ENCODE assay signal across 8 mouse cellular contexts in the genomic region with DNA sequence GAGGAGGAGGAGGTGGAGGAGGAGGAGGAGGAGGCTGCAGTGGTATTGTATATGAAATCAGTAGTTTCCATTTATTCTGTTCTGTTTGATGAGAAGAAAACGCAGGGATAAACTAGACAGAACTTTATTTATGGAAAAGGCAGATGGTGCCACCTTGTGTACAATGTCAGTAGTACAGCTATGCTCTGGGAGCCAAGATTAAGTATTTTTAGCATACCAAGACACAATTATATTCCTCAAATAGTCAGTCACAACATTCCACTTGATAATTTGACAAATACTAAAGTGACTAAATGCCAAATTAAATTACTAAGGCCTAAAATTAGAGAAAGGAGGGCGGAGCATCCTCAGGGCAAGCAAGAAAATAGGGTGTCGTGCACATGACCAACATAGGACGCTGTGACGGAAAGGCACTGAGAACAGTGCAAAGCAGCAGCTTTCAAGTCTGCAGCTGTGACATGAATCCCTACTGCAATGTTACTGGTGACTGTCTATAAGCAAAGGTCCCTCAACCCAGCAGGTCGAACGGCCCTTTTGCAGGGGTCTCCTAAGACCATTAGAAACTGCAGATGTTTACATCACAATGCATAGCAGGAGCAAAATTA.
DNase-seq lines count a peak whose midpoint lies in the region; ATAC-seq and TF ChIP-seq lines count a peak whose summit lies in the region.

No protein-coding gene starts in this region.

- no peaks in the 10 kb centered on the region for H3K9me3 ChIP-seq in neural tube, embryonic 11.5 days (ENCODE audit: control insufficient read depth, low read length)

- H3K9ac ChIP-seq in neural tube, embryonic 11.5 days (ENCODE audit: low read length), result no peak overlapping the region

- no peak for ATAC-seq in neural tube, embryonic 11.5 days (ENCODE audit: insufficient read depth, low FRiP score, low TSS enrichment)
- no peak for ATAC-seq in monocyte, adult 5-6 weeks (replicated peaks; ENCODE audit: insufficient number of reproducible peaks, low FRiP score, low TSS enrichment, poor library complexity, severe bottlenecking)

- peak; percentile 19 for DNase-seq in cerebellum, adult 9-11 months
- no peak for DNase-seq in cerebellum, adult 11-12 months
- DNase-seq in right cerebral cortex, adult 2 months (ENCODE audit: low spot score in 2 of 2), result peak; percentile 77 to 79
- DNase-seq in right cerebral cortex, postnatal 36 days (ENCODE audit: low spot score in 2 of 2), result no peak
- peak; percentile 44 to 87 for DNase-seq in frontal cortex, adult 2 months (ENCODE audit: extremely low spot score in 1 of 2, low spot score in 1 of 2)
- peak; percentile 67 to 75 for DNase-seq in layer of hippocampus, adult 2 months (ENCODE audit: low spot score in 2 of 2)
- peak; percentile 30 for DNase-seq in neural tube, embryonic 11.5 days (ENCODE audit: low spot score)

- no peak overlapping the region for H3K4me2 ChIP-seq in neural tube, embryonic 11.5 days (ENCODE audit: low read depth)

- peak overlapping the region; percentile 6 for H3K27ac ChIP-seq in layer of hippocampus, adult 2 months
- no peak overlapping the region for H3K27ac ChIP-seq in neural tube, embryonic 11.5 days (ENCODE audit: low read depth, low read length)

- 81% methylated on average over 7 of the region's 7 CpGs for WGBS in neural tube, embryonic 11.5 days

- TF ChIP-seq CTCF in layer of hippocampus, adult 2 months (conservative IDR thresholded peaks at IDR 0.05), result peak; percentile 86

- no peak overlapping the region for H3K4me3 ChIP-seq in layer of hippocampus, adult 2 months
- H3K4me3 ChIP-seq in neural tube, embryonic 11.5 days (ENCODE audit: low read depth, low read length), result no peak overlapping the region

- peaks cover 2% of the 10 kb centered on the region; the same call in 1 of the 2 replicates for H3K36me3 ChIP-seq in neural tube, embryonic 11.5 days (ENCODE audit: control insufficient read depth, insufficient read depth, low read length)

- no peaks in the 10 kb centered on the region for H3K27me3 ChIP-seq in neural tube, embryonic 11.5 days (ENCODE audit: control insufficient read depth, insufficient read depth, low read length)

- H3K4me1 ChIP-seq in neural tube, embryonic 11.5 days (ENCODE audit: control insufficient read depth, insufficient read depth, low read length), result no peaks in the 10 kb centered on the region

Comparison
In these comparisons a context has a peak if more than half of its experiments do, and no peak if none do; other contexts are left out.
1. DNase-seq: peak in cerebellum, adult 9-11 months (single experiment), right cerebral cortex, adult 2 months (2 of 2), frontal cortex, adult 2 months (2 of 2), layer of hippocampus, adult 2 months (2 of 2) and neural tube, embryonic 11.5 days (single experiment); none in cerebellum, adult 11-12 months (single experiment) and right cerebral cortex, postnatal 36 days (0 of 2).